Mouse (Mus musculus) heart, postnatal 36 days (tissue): Measurements from ENCODE around the gene Clint1. TPM values are rescaled to one million over a fixed set of nuclear protein-coding genes. Genes with fewer than 3 reads are reported as not detected.

Experiments used
- DNase-seq, 2 experiments: peaks; one replicate each; pipeline ENCODE4 v3.0.0; 2021 to 2022
- intact Hi-C: fragments of 180-260 bp; cut with DNase I; formaldehyde crosslinking; loops from one replicate; pipeline ENCODE4 v1.15.1; 2025
- total RNA-seq, 2 experiments: library from RNA; stranded (reverse); gene quantifications; 2 replicates each; pipeline ENCODE4 v1.2.3; 2021

Clint1 gene
- total RNA-seq, 2 experiments from 2014 or later, result 43.2 to 43.7 TPM

DNA sequence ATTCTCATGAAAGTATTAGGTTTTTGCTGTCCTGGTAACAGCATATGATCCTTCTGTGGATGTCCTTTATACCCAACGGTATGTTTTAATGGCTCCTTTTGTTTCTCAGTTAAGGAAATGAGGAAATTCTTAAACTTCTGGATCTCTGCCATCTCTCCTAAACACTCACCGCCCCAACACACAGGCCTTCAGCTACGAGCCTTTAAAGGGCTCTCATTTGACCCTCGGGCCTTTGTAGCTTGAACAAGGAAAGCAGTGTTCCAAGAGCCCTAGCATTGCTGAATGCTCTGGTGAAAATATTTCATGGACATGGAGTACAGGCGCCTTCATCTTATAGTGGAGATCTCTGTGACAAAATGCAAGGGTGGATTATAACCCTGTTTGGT, 29.8 kb downstream of the Clint1 start:
- intact Hi-C loops, result loop anchor here (2.0 to 10.0 kb wide), 6 partner anchors 29 to 1294 kb away; partner anchors contain the start of gene Clint1
- DNase-seq, result no peak

DNA sequence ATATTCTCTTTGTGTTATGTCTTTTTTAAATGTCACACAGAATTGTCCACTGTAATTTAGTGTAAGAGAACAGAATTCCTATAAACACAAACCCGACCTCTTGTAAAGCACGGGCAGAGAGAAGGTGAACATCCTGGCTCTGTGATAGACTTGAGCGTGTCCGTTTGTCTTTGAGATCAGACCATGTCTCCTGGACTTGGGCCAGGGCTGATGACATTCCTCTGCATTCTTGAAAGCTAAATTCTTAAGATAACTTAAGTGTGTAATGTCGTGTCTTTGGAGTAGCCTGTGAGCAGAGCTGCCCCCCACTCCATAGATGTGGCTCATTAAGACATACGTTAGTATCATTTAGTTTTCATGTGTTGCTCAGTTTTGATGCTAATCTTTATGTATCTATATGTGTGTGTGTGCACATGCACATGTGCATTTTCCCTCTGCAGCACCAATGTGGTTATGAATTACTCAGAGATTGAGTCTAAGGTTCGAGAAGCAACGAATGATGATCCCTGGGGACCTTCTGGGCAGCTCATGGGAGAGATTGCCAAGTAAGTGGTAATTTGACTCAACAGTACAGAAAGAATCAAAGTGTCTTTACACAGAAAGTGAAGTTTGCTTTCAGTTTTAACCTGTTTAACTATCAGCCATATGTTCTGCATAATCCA, 31.6 kb downstream of the Clint1 start:
- no peak for DNase-seq
- intact Hi-C loops, result loop anchor here (5.0 to 10.0 kb wide), 5 partner anchors 129 to 1296 kb away; no protein-coding TSS in a partner anchor

DNA sequence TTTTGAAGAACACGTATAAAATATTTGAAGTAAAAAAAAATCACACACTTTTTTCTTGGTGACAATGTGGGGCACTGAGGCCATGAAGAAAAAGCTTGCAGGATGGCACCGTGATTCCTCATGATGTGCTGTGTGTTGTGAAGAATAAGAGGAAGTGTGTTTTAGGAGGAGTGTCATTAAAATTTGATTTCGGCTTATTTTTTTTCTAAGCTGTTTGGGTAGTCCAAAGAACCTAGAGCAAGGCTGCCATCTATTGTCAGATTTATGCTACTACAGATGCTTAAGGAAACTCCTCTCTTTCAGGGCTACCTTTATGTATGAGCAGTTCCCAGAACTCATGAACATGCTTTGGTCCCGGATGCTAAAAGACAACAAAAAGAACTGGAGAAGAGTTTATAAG, 32.2 kb downstream of the Clint1 start:
- intact Hi-C loops, result loop anchor here (1.0 to 10.0 kb wide), 6 partner anchors 89 to 1297 kb away; no protein-coding TSS in a partner anchor
- DNase-seq, result no peak

DNA sequence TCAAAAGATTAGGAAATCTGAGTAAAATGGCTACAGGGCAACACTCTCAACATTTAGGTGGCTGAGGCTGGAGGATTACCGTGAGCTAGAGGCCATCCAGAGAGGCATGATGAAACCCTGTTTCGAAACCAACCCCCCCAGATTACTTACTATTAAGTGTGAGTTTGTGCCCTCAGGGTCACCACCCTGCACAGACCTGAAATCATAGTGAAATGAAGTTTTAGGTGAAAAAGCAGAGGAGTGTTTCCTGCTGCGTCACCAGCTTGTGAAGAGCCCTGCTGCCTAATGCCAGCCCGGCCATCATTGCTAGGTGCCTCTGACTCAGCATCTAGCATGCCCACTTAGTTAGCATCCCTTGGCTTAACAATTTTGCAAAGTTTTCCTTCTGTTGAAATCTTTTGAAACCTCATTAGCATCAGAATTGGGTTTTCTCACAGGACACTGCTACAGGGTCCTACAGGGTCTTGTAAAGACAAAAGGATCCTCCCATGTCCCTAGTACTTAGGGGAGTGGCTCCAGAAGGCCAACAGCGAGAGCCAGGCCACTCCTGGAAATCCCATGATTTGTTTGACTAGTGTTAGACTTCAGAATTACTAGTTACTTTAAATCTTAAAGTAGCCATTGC, 33.9 kb downstream of the Clint1 start:
- DNase-seq, result no peak
- intact Hi-C loops, result loop anchor here (10.0 kb wide), 2 partner anchors 131 to 881 kb away; no protein-coding TSS in a partner anchor

DNA sequence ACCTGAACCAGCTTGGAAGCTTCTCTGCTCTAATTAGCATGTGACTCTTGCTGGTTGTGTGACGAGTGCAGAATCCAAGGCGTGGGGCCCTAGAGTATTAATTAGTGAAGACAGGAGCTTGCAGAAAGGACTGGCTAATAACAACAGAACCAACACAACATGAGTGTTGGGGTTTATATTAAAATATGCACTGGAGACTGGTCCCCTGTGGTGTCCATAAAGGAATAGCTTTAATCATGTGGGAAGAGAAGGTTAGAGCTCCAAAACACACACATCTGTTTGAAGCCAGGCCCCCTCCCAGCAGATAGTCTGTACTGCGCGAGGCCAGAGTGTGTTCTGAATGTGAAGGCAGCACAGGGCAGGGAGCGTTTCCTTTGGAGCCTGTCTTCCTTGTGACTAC, 34.7 kb downstream of the Clint1 start:
- no peak for DNase-seq
- intact Hi-C loops, result loop anchor here (10.0 kb wide), 2 partner anchors 132 to 882 kb away; no protein-coding TSS in a partner anchor

DNA sequence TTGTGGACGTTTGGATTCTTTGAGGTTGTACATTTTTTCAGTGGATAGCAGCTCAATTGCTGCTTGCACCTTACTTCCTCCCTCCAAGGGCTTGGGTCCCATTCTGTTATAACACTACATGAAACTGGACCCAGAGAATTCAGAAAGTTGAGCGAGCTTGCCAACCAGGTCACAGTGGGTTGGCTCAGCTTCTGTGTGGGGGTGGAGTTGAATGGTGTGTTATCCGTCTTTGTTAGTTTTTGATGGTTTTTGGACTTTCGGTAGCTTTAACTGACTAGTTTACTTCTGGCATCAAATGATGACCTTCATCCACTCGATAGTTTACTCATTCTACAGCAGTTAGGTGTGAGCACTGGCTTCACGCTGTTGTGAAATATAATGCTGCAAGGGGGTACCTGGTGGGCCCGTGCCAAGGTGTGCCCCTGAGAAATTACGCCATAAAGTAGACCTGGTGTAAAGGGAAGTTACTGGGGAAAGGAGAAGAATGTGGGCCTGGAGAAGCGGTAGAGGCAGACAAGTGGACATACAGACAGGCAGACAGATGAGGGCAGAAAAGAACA, 36.7 kb downstream of the Clint1 start:
- intact Hi-C loops, result loop anchor here (10.0 kb wide), 2 partner anchors 134 to 884 kb away; no protein-coding TSS in a partner anchor
- no peak for DNase-seq

DNA sequence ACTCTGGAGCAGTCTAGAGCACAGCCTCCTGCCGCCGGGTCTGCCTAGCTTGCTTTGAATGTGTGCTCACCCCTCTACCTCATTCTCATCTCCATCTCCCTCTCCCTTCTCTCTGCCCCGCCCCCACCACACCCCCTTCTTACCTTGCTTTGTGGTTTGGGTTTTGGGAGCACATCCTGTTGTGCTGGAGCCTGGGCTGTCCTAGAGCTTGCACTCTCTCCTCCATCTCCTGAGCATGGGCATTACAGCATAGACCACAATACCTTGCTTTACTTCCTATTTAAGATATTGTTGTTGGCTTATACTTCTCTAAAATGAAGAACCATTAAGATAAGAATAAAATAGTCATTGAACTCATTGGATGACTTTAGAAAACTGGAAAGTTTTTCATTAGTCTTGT, 38.1 kb downstream of the Clint1 start:
- intact Hi-C loops, result loop anchor here (10.0 kb wide), 2 partner anchors 135 to 885 kb away; no protein-coding TSS in a partner anchor
- no peak for DNase-seq

DNA sequence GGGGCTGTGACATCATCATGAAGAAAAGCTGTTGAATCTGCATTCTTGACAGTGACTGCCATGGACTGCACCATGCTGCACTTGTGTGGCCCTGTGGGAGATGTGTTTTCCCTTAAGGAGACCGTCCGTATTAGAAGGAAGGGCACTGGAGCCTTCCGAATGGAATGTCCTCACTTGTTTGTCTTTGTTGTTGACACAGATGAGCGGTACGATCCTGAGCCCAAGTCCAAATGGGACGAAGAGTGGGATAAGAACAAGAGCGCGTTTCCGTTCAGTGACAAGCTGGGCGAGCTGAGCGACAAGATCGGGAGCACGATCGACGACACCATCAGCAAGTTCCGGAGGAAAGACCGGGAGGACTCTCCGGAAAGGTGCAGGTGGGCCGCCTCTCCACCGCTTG, 38.6 kb downstream of the Clint1 start:
- DNase-seq, result no peak
- intact Hi-C loops, result no loop called here

DNA sequence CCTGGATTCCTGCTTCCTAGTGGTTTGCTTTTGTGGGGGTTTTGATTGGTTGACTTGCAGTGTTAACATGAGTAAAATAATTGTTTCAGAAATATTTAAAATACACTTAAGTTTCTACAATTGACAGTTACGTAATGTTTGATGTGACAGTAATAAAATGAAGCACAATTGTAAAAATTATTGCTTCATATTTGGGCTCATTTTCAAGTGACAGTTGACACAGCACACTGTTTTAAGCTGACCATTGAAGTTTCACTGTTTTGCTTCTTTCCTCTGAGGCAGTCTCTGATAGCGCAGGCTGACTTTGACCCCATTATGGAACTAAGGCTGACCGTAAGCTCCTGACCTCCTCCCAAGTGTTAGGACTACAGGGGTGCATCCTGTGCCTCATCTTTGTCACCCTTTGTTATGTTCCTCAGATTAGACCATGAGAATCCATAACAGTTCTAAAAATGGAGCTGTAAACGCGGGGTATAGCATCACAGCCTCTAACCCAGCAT, 41.1 kb downstream of the Clint1 start:
- intact Hi-C loops, result no loop called here
- no peak for DNase-seq

DNA sequence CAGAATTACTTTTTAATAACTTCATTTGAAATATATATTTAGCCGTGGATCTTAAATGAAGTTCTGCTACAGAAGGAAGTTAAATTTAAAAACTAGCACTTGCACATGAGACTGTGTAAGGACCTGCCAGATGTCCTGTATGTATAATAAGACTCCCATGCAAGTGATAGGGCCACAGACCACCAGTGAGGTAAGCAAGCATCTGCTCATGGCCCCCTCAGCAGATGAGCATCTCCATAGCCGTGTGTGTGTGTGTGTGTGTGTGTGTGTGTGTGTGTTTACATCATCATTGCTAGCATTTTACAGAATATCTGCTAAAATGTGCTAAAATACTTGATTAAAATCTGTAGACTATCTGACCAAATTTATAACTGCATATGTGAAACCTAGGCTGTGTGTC, 45.5 kb downstream of the Clint1 start:
- intact Hi-C loops, result no loop called here
- DNase-seq, result no peak

DNA sequence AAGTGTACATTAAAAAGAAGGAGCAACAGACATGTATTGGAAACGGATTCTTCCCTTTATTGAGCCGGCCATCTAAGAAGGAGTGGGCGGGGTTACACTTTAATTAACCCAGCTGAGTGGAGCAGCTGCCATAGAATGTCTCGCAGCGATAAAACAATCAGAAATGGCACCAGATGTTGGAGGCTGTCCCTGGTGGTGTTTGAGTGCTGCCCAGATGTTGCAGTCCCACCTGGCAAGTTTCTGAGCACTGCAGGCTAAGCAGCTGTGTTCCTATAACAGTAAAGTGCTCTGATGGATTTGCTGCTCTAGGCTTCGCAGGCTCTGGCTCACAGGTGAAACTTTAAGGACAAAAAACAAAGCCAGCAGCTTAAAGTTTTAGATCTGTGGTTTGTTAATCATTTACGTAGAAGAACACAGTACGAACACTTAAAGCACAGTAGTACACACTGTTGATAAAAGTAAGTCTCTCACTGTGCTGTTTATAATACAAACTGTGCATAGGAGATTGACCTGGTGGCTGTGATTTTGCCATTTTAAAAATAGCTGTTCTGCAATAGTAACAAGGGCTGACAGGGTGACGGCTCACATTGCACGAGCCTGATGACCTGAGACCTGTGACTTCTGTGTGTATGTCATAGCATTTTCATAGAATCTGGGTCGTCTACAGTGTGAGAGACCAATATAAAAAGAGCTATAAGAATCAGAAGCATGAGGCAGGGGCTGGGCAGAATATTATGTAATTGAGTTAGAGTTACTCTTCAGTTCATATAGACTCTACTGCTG, 48.6 kb downstream of the Clint1 start:
- no peak for DNase-seq
- intact Hi-C loops, result no loop called here

DNA sequence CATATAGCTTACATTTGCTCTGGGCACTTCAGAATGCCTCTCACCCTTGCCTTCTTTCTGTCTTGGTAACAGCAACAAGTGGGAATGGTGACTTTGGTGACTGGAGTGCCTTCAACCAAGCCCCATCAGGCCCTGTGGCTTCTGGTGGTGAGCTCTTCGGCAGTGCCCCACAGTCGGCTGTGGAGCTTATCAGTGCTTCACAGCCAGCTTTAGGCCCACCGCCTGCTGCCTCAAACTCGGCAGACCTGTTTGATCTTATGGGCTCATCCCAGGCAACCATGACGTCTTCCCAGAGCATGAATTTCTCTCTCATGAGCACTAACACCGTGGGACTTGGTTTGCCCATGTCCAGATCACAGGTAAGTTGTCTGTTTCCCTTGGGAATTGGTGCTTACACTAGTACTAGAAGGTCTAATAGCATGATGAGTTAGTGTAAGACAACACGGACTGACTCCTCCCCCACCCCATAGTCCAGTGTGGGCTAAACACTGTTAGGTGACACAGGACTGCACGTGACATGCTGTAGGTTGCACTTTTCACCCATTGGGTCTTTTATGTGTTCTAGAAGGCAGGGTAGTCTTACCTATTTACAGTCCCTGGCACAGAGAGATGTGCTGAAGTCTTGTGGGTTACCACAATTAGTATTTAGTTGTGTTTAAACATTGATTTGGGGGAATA, 54.4 kb downstream of the Clint1 start:
- DNase-seq, result no peak
- intact Hi-C loops, result no loop called here

DNA sequence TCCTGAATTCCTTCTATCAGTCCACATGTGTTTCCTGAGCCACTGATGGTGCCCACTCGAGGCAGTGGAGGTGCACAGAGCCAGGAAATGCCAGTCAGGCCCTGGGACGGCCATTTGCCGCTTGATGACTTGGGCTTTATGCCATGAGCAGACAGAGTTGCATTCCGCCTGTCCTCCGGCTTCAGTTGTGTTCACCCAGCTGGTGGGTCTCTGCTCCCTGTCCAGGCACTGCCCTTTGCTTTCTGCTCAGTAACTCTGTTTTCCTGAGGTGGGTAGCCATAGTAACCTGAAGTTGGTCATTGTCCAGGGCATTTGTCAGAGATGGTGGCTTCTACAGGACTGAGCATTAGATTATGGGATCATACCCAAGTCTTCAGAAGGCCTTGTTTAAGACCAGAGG, 55.5 kb downstream of the Clint1 start:
- intact Hi-C loops, result no loop called here
- DNase-seq, result no peak

DNA sequence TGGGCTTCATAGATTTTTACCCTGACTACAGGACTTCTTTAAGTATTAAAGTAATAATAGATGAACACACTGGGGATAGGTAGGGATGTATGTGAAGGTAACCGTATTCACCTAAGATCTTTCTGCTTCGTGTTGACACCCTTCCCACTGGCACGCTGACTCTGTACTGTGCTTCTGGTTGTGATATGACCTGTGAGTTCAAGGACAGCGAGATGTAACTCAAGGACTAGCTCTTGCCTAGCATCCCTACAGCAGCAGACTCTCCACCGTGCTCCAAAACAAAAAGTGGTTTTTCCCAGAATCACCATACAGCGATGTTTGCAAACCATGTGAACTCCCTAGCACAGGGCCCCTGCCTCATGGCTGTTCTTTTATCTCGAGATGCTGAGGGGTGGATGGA, 56.2 kb downstream of the Clint1 start:
- no peak for DNase-seq
- intact Hi-C loops, result no loop called here

DNA sequence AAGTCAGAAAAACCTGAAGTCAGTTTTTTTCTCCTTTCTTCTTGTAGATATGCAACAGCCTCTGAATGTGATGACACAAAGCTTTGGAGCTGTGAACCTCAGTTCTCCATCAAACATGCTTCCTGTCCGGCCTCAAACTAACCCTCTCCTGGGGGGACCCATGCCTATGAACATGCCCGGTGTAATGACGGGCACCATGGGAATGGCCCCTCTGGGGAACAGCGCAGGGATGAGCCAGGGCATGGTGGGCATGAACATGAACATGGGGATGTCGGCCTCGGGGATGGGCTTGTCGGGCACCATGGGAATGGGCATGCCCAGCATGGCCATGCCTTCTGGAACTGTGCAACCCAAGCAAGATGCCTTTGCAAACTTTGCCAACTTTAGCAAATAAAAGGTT, 57.0 kb downstream of the Clint1 start:
- no peak for DNase-seq
- intact Hi-C loops, result no loop called here

DNA sequence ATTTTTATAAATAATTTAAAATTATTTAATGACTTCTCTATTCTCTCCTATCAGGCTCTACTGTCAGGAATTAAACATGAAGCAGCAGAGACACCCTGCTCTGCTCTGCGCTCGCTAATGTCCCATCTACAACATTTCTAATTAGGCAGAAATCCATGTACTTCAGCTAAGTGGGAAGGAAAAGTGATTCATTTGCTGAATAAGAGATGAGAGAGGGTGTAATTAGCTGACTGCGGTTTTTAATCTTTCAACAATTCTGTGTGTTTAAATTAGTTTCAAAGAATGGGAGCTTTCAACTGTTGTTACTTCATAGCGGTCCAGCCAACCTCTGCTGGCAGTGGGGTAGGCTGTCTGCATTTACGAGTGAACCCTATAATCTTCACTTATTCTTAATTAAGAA, 58.9 kb downstream of the Clint1 start:
- DNase-seq, result no peak
- intact Hi-C loops, result no loop called here

DNA sequence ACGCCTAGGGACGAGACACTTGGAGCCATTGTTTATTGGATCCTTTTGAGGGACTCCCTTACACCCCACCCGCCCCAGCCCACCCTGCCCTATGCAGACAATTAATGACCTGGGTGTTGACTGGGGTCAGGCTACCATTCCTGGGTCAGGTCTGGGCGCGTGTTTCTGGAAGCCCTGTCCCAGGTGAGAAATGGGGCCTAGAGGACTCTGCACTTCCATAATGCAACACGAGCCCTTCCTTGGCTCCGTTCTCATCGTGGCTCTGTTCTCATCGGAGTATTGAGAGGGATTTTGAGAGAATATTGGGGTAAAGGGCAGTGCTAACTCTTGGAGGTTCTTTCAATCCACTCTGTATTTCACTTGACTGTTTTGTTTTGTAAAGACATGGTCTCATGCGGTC, 64.3 kb downstream of the Clint1 start:
- DNase-seq, result no peak
- intact Hi-C loops, result no loop called here

DNA sequence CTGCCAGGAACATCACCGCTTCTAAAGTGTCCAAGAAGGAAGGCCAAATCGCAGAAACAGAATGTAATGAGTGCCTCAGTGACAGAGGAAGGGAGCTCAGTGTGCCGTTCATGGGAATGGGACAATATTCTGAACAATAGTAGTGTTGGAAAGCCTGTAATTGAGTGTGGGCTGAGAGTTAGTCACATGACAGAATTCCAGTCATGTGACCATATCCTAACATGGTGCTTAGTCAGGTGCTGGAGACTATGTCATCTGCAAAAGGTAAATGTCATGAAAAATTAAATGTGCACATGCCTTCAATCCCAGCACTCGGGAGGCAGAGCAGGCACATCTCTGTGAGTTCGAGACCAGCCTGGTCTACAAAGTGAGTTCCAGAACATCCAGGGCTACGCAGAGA, 66.2 kb downstream of the Clint1 start:
- intact Hi-C loops, result no loop called here
- no peak for DNase-seq

DNA sequence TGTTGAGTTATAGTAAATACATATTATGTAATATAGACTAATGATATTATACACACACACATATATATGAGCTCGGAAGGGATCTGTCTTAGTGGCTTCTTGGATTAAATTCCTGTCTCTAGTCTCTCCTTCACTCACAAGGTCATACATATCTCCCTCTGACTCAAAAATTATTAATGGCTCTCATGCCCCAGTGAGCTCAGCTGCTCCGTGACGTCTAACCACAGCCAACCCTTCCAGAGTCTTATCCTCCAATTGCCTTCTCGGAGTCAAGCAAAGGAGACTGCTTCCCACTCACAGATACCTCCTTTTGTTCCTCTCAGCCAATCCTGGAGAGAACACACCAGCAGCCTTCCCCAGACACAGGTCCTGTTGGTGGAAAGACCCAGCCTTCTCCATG, 67.0 kb downstream of the Clint1 start:
- intact Hi-C loops, result no loop called here
- DNase-seq, result no peak

DNA sequence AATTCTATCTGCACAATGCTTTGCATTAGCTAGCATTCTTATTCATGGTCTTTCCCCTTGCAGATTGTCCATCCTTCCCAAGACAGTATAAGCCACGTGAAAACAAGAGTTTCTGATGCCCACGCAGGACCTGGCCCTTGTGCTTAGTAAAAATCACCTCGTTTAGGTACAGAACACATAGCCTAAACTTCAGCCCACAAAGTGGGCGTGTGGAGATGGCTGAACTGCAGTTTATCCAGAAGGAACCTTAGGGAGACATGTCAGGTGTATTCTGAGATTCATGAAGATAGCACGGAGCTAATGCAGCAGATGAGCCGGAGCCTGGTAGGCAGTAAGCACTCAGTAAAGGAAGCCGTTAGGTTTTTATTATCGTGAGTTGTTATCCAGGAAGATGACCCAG, 69.2 kb downstream of the Clint1 start:
- intact Hi-C loops, result no loop called here

More for the DNA sequence above, 69.2 kb downstream of the Clint1 start:
- DNase-seq, result no peak
